Mouse (Mus musculus) heart, adult 2 months (tissue): Measurements from ENCODE around the gene Rab35.

Experiments
- CTCF ChIP-seq: fragments of 200-600 bp; IDR thresholded peaks from 2 replicates; pipeline ENCODE4 v1.8.1; 2022; ENCODE audit warnings: antibody characterized with exemption, mild to moderate bottlenecking, moderate library complexity
- EP300 ChIP-seq: fragments of 200-500 bp; IDR thresholded peaks from 2 replicates; pipeline ENCODE4 v1.6.1; 2011; ENCODE audit warnings: low read depth, low read length, control low read depth; ENCODE audit not compliant: insufficient read depth
- POLR2A ChIP-seq: fragments of 200-500 bp; IDR thresholded peaks from 2 replicates; pipeline ENCODE4 v1.6.1; 2011; ENCODE audit warnings: mild to moderate bottlenecking, low read depth, low read length, control low read depth; ENCODE audit not compliant: insufficient read depth

DNA sequence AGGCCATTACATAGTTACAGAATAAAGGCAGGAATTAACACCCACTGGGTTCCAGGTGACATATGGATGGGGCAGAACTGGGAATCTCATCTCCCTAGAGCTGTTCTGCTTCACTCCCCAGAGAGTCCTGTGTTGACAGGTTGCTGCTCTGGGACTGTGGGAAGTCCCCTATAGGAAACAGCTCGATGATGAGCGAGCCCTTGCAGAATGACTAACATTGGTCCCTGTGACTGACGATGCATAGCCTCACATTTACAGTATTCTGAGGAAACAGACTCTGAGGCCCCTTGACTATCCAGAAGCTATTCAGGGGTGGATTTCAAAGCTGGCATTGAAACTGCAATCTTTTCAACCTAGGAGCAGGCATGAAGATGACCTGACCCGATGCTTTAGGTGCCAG is 2.0 kb upstream of the Rab35 start:
- TF ChIP-seq EP300: no peak
- TF ChIP-seq CTCF: no peak
- TF ChIP-seq POLR2A: no peak
